Mouse (Mus musculus) lung, adult 2 months (tissue): ENCODE results near the gene Homez.
A peak's percentile ranks its signal among the peaks of the same experiment; 100 is the strongest.

Source experiments
- CTCF ChIP-seq: fragments of 200-500 bp; IDR thresholded peaks from 2 replicates; pipeline ENCODE4 v1.5.1; 2011; ENCODE audit warnings: mild to moderate bottlenecking, low read length, control low read depth; ENCODE audit not compliant: insufficient read depth
- POLR2A ChIP-seq: fragments of 200-500 bp; IDR thresholded peaks from 2 replicates; pipeline ENCODE4 v1.6.1; 2011; ENCODE audit warnings: low read depth, mild to moderate bottlenecking, control low read depth, low read length, borderline replicate concordance; ENCODE audit errors: extremely low read depth

DNA sequence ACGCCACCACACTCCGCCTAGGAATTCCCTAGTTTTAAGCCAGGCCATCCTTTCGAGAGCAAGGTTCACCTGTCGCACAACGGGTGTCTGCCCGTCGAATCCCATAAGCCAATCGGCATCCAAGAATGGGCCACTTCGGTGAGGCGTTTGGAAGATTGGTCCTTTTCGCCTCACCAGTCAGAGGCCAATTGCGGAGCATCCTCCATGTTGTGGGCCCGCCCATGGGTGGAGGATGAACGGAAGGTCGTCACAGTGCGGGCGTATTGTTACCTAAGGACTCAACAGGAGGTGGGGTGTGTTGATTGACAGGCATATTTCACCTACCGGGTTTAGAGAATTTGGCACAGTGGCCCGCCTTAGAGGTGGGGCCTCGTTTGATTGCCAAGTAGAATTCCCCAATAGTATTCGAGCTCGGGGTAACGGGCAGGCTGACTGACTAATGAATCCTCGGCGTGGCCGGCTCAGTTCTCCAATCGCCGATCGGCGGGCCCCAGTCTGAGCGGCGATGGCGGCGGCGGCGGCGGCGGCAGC, 23.0 kb upstream of the Homez start:
- TF ChIP-seq CTCF, result no peak
- TF ChIP-seq POLR2A, result peak; percentile 93; the same call in 1 of the 2 replicates
